Mouse (Mus musculus) liver, embryonic 14.5 days (tissue): Measurements from ENCODE around the gene Gm10401. TPM values are rescaled to one million over a fixed set of nuclear protein-coding genes. Genes with fewer than 3 reads are reported as not detected.
"Not testable (repeated sequence)": the region's sequence is repeated elsewhere in the genome, so short reads cannot be mapped to it uniquely, and the experiment has no call there.

Source experiments
- ATAC-seq: fragments of 200-750 bp; cut with Nextera tagmentation; 2 replicates; pipeline ENCODE4 v1.8.0; 2017; ENCODE audit warnings: moderate number of reproducible peaks, mild to moderate bottlenecking, moderate library complexity; ENCODE audit not compliant: insufficient read depth
- DNase-seq, 3 experiments: peaks; one replicate each; pipeline ENCODE4 v3.0.0-alpha.2; 2012 to 2013; ENCODE audit warnings: low read depth in 3 of 3, low spot score in 3 of 3
- H3K27ac ChIP-seq: fragments of 300-500 bp; sonication (generic); 2 replicates; pipeline ENCODE4 v1.5.1; 2014; ENCODE audit warnings: moderate library complexity, mild to moderate bottlenecking, control low read depth, inconsistent platforms
- H3K27me3 ChIP-seq: fragments of 300-500 bp; sonication (generic); 2 replicates; pipeline ENCODE4 v1.6.1; 2014; ENCODE audit warnings: mild to moderate bottlenecking, low read length, moderate library complexity; ENCODE audit not compliant: control insufficient read depth, insufficient read depth
- H3K36me3 ChIP-seq: fragments of 300-500 bp; sonication (generic); replicated peaks from 2 replicates; pipeline ENCODE4 v1.6.1; 2014; ENCODE audit warnings: low read depth; ENCODE audit not compliant: control insufficient read depth, insufficient read depth
- H3K4me1 ChIP-seq, 2 experiments: fragments of 200-500 bp in 1 of 2; fragments of 300-500 bp in 1 of 2; sonication (generic) in 1 of 2; replicated peaks; 2 replicates each; pipeline ENCODE4 v1.6.1; 2012 to 2014; ENCODE audit warnings: antibody characterized with exemption in 1 of 2, inconsistent platforms in 1 of 2, low read length in 1 of 2; ENCODE audit not compliant: control insufficient read depth in 2 of 2, insufficient read depth in 2 of 2
- H3K4me2 ChIP-seq: fragments of 300-500 bp; sonication (generic); 2 replicates; pipeline ENCODE4 v1.6.1; 2014; ENCODE audit warnings: low read depth, mild to moderate bottlenecking, control low read depth, moderate library complexity
- H3K4me3 ChIP-seq, 2 experiments: fragments of 200-500 bp in 1 of 2; fragments of 300-500 bp in 1 of 2; sonication (generic) in 1 of 2; 2 replicates each; pipeline ENCODE4 v1.5.1; 2012 to 2014; ENCODE audit warnings: low read depth in 2 of 2, low read length in 2 of 2, mild to moderate bottlenecking in 2 of 2, control low read depth in 1 of 2, inconsistent platforms in 1 of 2, moderate library complexity in 1 of 2; ENCODE audit not compliant: insufficient read depth in 1 of 2
- H3K9ac ChIP-seq: fragments of 300-500 bp; sonication (generic); replicated peaks from 2 replicates; pipeline ENCODE4 v1.6.1; 2014; ENCODE audit warnings: mild to moderate bottlenecking, control low read depth, moderate library complexity
- H3K9me3 ChIP-seq: fragments of 300-500 bp; sonication (generic); 2 replicates; pipeline ENCODE4 v1.6.1; 2016; ENCODE audit warnings: low read length, mixed read lengths; ENCODE audit not compliant: control insufficient read depth
- CTCF ChIP-seq: IDR thresholded peaks from 2 replicates; pipeline ENCODE4 v1.5.1; 2016; ENCODE audit warnings: antibody characterized with exemption, low read depth, control low read depth
- EP300 ChIP-seq: IDR thresholded peaks from 2 replicates; pipeline ENCODE4 v1.6.1; 2016; ENCODE audit warnings: antibody characterized with exemption, low read depth
- WGBS: fragments of 180-500 bp; shearing (Covaris S2); extraction: QIAGEN DNeasy Blood & Tissue Kit; methylation state at CpG from one replicate; pipeline ENCODE4 v1.1.7; 2014; ENCODE audit not compliant: insufficient replicate concordance; 5-methylcytosine and 5-hydroxymethylcytosine counted together
- polyA plus RNA-seq, 2 experiments: library from polyadenylated mRNA; depleted of rRNA in 1 of 2; stranded (reverse) in 1 of 2; unstranded in 1 of 2; fragments of >200 nt; fragmentation: Nextera tagmentation in 1 of 2; extraction: Ambion mirVana in 1 of 2; gene quantifications; 2 replicates each; pipeline versions ENCODE4 v1.2.1 to v1.2.3; 2012 to 2014

The Gm10401 gene
- polyA plus RNA-seq, 2 experiments = 0.07 to 14.0 TPM

- no peak for DNase-seq
- WGBS = 85% methylated on average over 8 of the region's 8 CpGs
- Histone ChIP-seq H3K9ac (no peak overlapping the region), H3K4me3 (no peak overlapping the region), H3K9me3 (no peaks in the 10 kb centered on the region), H3K36me3 (no peaks in the 10 kb centered on the region), H3K27me3 (no peaks in the 10 kb centered on the region), H3K27ac (no peak overlapping the region), H3K4me2 (no peak overlapping the region), H3K4me1 (no peaks in the 10 kb centered on the region)
- TF ChIP-seq EP300 (no peak), CTCF (no peak)
- ATAC-seq = no peak
Measured at GRCm38 (mm10) chr5:115111156-115111555, 13.1 kb upstream of the Gm10401 start.

DNA sequence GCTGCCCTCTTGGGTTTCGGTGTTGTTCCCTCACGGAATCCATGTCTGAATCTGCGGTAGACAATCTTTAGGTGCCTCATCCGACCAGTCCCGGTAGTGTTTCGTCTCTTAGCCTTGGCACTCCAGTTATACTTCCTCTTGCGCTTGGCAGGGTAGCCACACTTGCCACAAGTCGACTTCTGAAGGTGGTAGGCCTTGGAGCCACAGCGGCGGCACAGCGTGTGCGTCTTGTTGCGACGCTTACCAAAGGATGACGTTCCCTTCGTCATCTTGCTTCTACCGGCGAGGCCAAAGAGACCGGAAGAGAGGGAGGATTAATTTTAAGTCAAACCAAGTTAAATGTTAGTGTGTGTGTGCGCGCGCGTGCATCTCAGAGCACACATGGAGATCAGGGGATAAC, 5.2 kb upstream of the Gm10401 start:
- not testable (repeated sequence) for H3K9ac ChIP-seq, ATAC-seq, H3K9me3 ChIP-seq, H3K36me3 ChIP-seq, H3K4me1 ChIP-seq, H3K27me3 ChIP-seq, H3K27ac ChIP-seq, DNase-seq, H3K4me2 ChIP-seq, H3K4me3 ChIP-seq
- WGBS = 90% methylated on average over 23 of the region's 23 CpGs

DNA sequence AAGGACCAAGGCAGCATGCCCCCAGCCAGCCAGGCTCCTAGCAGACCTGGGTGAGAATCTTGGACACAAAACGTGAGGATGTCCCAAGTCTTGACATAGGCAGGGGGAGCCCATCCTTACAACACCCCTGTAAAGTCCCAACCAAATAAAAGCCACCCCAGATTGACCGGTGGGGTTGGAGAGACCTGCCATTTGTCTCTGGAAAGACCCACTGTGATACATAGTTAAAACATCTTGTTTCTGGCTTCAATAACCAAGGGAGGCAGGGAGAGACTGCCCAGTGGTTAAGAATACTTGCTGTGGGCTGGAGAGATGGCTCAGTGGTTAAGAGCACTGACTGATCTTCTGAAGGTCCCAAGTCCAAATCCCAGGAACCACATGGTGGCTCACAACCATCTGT, 4.1 kb upstream of the Gm10401 start:
- 75% methylated on average over 2 of the region's 2 CpGs for WGBS
- DNase-seq = no peak
- no peak overlapping the region for H3K4me2 ChIP-seq
- TF ChIP-seq EP300 (no peak), CTCF (no peak)
- no peak overlapping the region for H3K9ac ChIP-seq
- H3K27me3 ChIP-seq = no peaks in the 10 kb centered on the region
- H3K4me1 ChIP-seq = no peaks in the 10 kb centered on the region
- H3K4me3 ChIP-seq = no peak overlapping the region
- no peaks in the 10 kb centered on the region for H3K9me3 ChIP-seq
- H3K36me3 ChIP-seq = peaks cover 13% of the 10 kb centered on the region
- ATAC-seq = no peak
- no peak overlapping the region for H3K27ac ChIP-seq

DNA sequence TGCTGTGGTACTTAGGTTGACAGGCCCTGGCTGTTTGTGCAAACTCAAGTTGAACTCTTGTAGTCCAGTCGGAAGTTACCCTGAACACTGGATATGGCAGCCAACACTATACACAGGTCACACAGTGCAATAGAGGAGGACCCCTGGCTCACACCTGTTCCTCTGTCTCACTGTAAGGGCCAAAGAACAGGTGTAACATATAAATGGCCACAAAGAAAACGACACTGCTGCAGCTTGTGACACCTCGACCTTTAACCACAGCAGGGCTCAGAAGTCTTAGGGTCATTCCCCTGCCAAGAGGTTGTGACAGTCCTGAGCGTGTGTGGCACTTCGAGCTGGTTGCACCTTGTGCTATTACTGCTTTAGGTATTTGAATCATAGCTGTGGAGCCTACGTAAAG, 2.4 kb upstream of the Gm10401 start:
- no peak for ATAC-seq
- TF ChIP-seq CTCF = no peak
- no peak for TF ChIP-seq EP300

DNA sequence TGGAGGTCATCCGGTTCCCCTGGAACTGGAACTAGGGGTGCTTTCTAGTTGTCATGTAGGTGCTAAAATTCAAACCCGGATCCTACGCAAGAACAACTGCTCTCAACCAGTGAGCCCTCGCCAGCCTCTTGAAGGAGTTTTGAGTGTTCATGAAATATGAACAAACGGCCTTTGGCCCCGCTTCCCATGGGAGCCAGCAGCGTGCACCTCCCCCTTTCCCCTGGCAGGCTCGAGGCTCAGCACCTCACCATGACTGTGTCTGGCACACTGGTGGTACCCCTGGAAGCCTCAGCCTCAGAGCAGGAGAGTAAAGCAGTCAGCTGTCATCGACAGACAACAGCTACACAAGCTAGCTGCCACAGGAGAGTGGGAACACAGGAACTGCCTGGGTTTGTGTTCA, 1.9 kb upstream of the Gm10401 start:
- Histone ChIP-seq H3K4me1 (no peaks in the 10 kb centered on the region), H3K4me2 (no peak overlapping the region), H3K9me3 (no peaks in the 10 kb centered on the region), H3K27me3 (no peaks in the 10 kb centered on the region), H3K36me3 (peaks cover 35% of the 10 kb centered on the region), H3K4me3 (no peak overlapping the region), H3K9ac (no peak overlapping the region), H3K27ac (no peak overlapping the region)
- TF ChIP-seq EP300 = no peak
- TF ChIP-seq CTCF = no peak
- WGBS = 74% methylated on average over 9 of the region's 9 CpGs
- DNase-seq (no peak), ATAC-seq (no peak)

More for the DNA sequence above, 2.4 kb upstream of the Gm10401 start:
- H3K4me1 ChIP-seq = no peaks in the 10 kb centered on the region
- H3K9me3 ChIP-seq = no peaks in the 10 kb centered on the region
- H3K27me3 ChIP-seq = no peaks in the 10 kb centered on the region
- H3K36me3 ChIP-seq = peaks cover 30% of the 10 kb centered on the region
- H3K4me3 ChIP-seq = no peak overlapping the region
- no peak for DNase-seq
- no peak overlapping the region for H3K9ac ChIP-seq
- 83% methylated on average over 6 of the region's 6 CpGs for WGBS
- no peak overlapping the region for H3K4me2 ChIP-seq
- H3K27ac ChIP-seq = no peak overlapping the region

DNA sequence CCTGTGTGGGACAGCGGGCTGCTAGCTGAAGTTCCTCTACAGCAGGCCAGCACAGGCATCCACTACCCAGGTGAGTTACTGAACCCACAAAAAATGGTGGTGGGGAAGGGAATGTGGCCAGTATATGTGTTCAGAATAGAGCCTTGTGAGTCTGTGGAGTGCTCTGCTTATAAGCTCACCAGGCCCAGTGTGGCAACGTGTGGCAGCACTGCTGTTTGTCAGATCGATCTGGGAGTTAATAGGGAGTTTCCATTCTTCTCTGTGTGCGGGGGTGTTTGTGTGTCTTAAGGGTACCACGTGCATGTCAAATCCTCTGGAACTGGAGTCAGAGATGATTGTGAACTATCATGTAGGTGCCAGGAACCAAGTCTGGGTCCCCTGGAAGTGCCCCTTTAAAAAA, 1.4 kb upstream of the Gm10401 start:
- ATAC-seq = no peak
- WGBS = 70% methylated on average over 5 of the region's 5 CpGs
- Histone ChIP-seq H3K27me3 (no peaks in the 10 kb centered on the region), H3K9ac (no peak overlapping the region), H3K4me3 (no peak overlapping the region), H3K4me2 (no peak overlapping the region), H3K36me3 (peaks cover 40% of the 10 kb centered on the region), H3K4me1 (no peaks in the 10 kb centered on the region), H3K27ac (no peak overlapping the region), H3K9me3 (no peaks in the 10 kb centered on the region)
- TF ChIP-seq EP300 (no peak), CTCF (no peak)
- no peak for DNase-seq
